In the genomic region with DNA sequence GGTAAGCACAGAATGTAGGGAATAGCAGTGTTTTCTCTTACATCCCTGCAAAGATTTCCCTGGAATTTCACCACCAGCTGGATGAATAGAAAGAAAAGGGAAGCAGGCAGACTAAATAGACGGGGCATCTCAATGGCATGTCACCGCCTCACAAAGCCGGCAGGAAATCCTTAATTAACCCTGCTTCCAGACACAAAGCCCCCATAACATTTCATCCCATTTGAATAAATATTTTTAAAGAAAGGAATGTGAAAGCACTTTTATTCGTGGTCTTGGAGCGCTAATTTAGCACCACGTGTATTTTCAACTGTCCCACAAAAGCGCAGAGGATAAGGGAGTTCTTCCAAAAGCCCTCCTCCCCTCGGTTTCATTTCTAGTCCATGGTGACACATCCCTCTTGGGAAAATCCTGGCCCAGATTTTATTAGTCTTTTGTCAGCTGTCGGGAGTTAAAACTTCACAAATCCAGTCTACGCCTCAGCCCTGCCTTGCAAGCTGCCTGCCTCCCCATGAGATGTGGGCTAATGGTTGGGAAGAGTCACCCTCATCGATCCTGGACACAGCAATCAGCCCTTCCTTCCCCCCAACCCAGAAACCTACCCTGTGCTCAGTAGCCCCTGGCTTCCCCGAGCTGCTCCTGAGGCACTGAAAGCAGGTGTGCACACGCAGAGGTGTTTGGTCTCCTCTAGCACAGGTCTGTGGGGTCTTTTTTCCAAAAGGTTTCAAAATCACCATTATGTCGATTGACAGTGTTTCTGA, we compare ENCODE assay signal across 9 mouse cellular contexts. TPM values are rescaled to one million over a fixed set of nuclear protein-coding genes. Genes with fewer than 3 reads are reported as not detected.
DNase-seq lines count a peak whose midpoint lies in the region; ATAC-seq and TF ChIP-seq lines count a peak whose summit lies in the region.
"Had no signal": no experiment of that assay in that cellular context is flagged by ENCODE, and none has a peak within 500 bp of the region (broad histone marks: within the 10 kb centered on the region; RNA-seq: fewer than 3 reads in every experiment).

No protein-coding gene starts in this region.

- no peaks in the 10 kb centered on the region; the same call in 1 of the 2 replicates for H3K27me3 ChIP-seq in forebrain, postnatal 0 days (ENCODE audit: insufficient read depth, low read length)
- peaks cover 18% of the 10 kb centered on the region; the same call in 1 of the 2 replicates for H3K27me3 ChIP-seq in limb, embryonic 13.5 days

- no peaks in the 10 kb centered on the region for H3K36me3 ChIP-seq in forebrain, postnatal 0 days (ENCODE audit: insufficient read depth)
- no peaks in the 10 kb centered on the region for H3K36me3 ChIP-seq in limb, embryonic 13.5 days

- H3K4me2 ChIP-seq in forebrain, postnatal 0 days (ENCODE audit: low read depth), result peak overlapping the region; percentile 17
- H3K4me2 ChIP-seq in limb, embryonic 13.5 days (replicated peaks), result peak overlapping the region; percentile 25; the same call in 1 of the 2 replicates

- peaks cover 9% of the 10 kb centered on the region for H3K4me1 ChIP-seq in forebrain, postnatal 0 days (ENCODE audit: insufficient read depth)
- H3K4me1 ChIP-seq in limb, embryonic 13.5 days, result peaks cover 22% of the 10 kb centered on the region

- no peaks in the 10 kb centered on the region for H3K9me3 ChIP-seq in forebrain, postnatal 0 days (ENCODE audit: low read length)
- H3K9me3 ChIP-seq in limb, embryonic 13.5 days, result no peaks in the 10 kb centered on the region

- ATAC-seq in forebrain, postnatal 0 days, result peak; percentile 70
- ATAC-seq in limb, embryonic 13.5 days (ENCODE audit: low FRiP score, low read depth), result no peak
- no peak for ATAC-seq in erythroid progenitor cell, adult 5-6 weeks (replicated peaks; ENCODE audit: low FRiP score, poor library complexity, severe bottlenecking)

- peak; percentile 13 for DNase-seq in ES-CJ7 (ENCODE audit: low read depth, low spot score)
- peak; percentile 89 for DNase-seq in Muller cell, postnatal 12 days (ENCODE audit: inconsistent ontology term)
- peak; percentile 52 for DNase-seq in forebrain, postnatal 0 days
- no peak for DNase-seq in cerebellum, postnatal 4 days (ENCODE audit: low spot score in 2 of 2)
- DNase-seq in gastrocnemius, adult 8-10 months (ENCODE audit: low spot score in 2 of 2), result no peak
- no peak for DNase-seq in layer of hippocampus, postnatal 14 days (ENCODE audit: low spot score in 2 of 2)
- DNase-seq: adrenal gland, postnatal 14 days had no signal

- no peak overlapping the region for H3K9ac ChIP-seq in forebrain, postnatal 0 days
- H3K9ac ChIP-seq in limb, embryonic 13.5 days, result no peak overlapping the region

- no peak for TF ChIP-seq CTCF in forebrain, postnatal 0 days (IDR thresholded peaks at IDR 0.05; ENCODE audit: low read depth)

- WGBS in forebrain, postnatal 0 days, result 9% methylated on average over 14 of the region's 14 CpGs
- WGBS in limb, embryonic 13.5 days, result 28% methylated on average over 14 of the region's 14 CpGs

- H3K4me3 ChIP-seq in forebrain, postnatal 0 days (ENCODE audit: low read depth, low read length), result no peak overlapping the region
- no peak overlapping the region for H3K4me3 ChIP-seq in limb, embryonic 13.5 days

- peak overlapping the region; percentile 40; the same call in 1 of the 2 replicates for H3K27ac ChIP-seq in forebrain, postnatal 0 days (ENCODE audit: low read depth, low read length)
- peak overlapping the region; percentile 39; the same call in 1 of the 2 replicates for H3K27ac ChIP-seq in limb, embryonic 13.5 days

RNA-seq across cellular contexts. Expression of a gene that starts 26.2 kb away (rescaled TPM):
- 0.14 TPM in 1 of 2 replicates, not detected in the other for total RNA-seq in forebrain, postnatal 0 days (2014; rRNA removed)
- polyA plus RNA-seq in forebrain, postnatal 0 days (2015; fragmentation: Nextera tagmentation; extraction: Ambion mirVana), result 0.28 and 0.67 TPM in 2 replicates
- 0.48 and 0.69 TPM in 2 replicates for polyA plus RNA-seq in limb, embryonic 13.5 days (2015; fragmentation: Nextera tagmentation; extraction: Ambion mirVana)
- 1 to 10 TPM in 1 of 4 experiments, under 1 TPM in 3; 0.24 to 1.0 (median 0.68) TPM for total RNA-seq in gastrocnemius, adult 8-10 months (2022)
- total RNA-seq in layer of hippocampus, postnatal 14 days (2021), result not detected
- 9.0 TPM in 1 of 2 replicates, not detected in the other for total RNA-seq in erythroid progenitor cell, adult 5-6 weeks (2015; ENCODE audit: low replicate concordance)
- 4.7 and 10.5 TPM in 2 replicates for total RNA-seq in erythroid progenitor cell, adult 5-6 weeks (2017; ENCODE audit: low replicate concordance)

RNA-seq across cellular contexts. Expression of a gene that starts 51.2 kb away (rescaled TPM):
- total RNA-seq in forebrain, postnatal 0 days (2014; rRNA removed), result 20.0 and 22.7 TPM in 2 replicates
- 34.7 and 42.3 TPM in 2 replicates for polyA plus RNA-seq in forebrain, postnatal 0 days (2015; fragmentation: Nextera tagmentation; extraction: Ambion mirVana)
- 49.3 and 55.7 TPM in 2 replicates for polyA plus RNA-seq in limb, embryonic 13.5 days (2015; fragmentation: Nextera tagmentation; extraction: Ambion mirVana)
- 10 to 100 TPM; 49.5 to 59.1 (median 55.1) TPM for total RNA-seq in gastrocnemius, adult 8-10 months (2022)
- total RNA-seq in layer of hippocampus, postnatal 14 days (2021), result 10 to 100 TPM; 26.1 to 30.8 TPM
- 514 and 545 TPM in 2 replicates for total RNA-seq in erythroid progenitor cell, adult 5-6 weeks (2015; ENCODE audit: low replicate concordance)
- 329 and 433 TPM in 2 replicates for total RNA-seq in erythroid progenitor cell, adult 5-6 weeks (2017; ENCODE audit: low replicate concordance)

Comparison
In these comparisons a context has a peak if more than half of its experiments do, and no peak if none do; other contexts are left out.
1. DNase-seq: peak in ES-CJ7 (single experiment), Muller cell, postnatal 12 days (single experiment) and forebrain, postnatal 0 days (single experiment); none in cerebellum, postnatal 4 days (0 of 2), gastrocnemius, adult 8-10 months (0 of 2) and layer of hippocampus, postnatal 14 days (0 of 2).
2. RNA of a gene that starts 51.2 kb away (total RNA-seq): 329 to 545 TPM in erythroid progenitor cell, adult 5-6 weeks; 49.5 to 59.1 TPM in gastrocnemius, adult 8-10 months, 26.1 to 30.8 TPM in layer of hippocampus, postnatal 14 days and 20.0 to 22.7 TPM in forebrain, postnatal 0 days; every median in the first group is over 4 times any median in the second.